Mouse (Mus musculus) limb, embryonic 14.5 days (tissue): ENCODE measurements around the gene Trem2. TPM values are rescaled to one million over a fixed set of nuclear protein-coding genes. Genes with fewer than 3 reads are reported as not detected.
A peak's percentile ranks its signal among the peaks of the same experiment; 100 is the strongest.

Experiments used
- ATAC-seq: fragments of 200-750 bp; cut with Nextera tagmentation; 2 replicates; pipeline ENCODE4 v1.8.0; 2017; ENCODE audit warnings: low read depth, moderate number of reproducible peaks, moderate TSS enrichment; ENCODE audit not compliant: low FRiP score
- DNase-seq: peaks from one replicate; pipeline ENCODE4 v3.0.0-alpha.2; 2015; ENCODE audit warnings: low spot score
- H3K27ac ChIP-seq: fragments of 300-500 bp; sonication (generic); replicated peaks from 2 replicates; pipeline ENCODE4 v1.5.1; 2014; ENCODE audit warnings: low read depth, mild to moderate bottlenecking, low read length, moderate library complexity, mixed read lengths
- H3K27me3 ChIP-seq: fragments of 300-500 bp; sonication (generic); 2 replicates; pipeline ENCODE4 v1.6.1; 2014; ENCODE audit warnings: low read length, mixed read lengths; ENCODE audit not compliant: control insufficient read depth, insufficient read depth
- H3K36me3 ChIP-seq: fragments of 300-500 bp; sonication (generic); 2 replicates; pipeline ENCODE4 v1.6.1; 2014; ENCODE audit warnings: mild to moderate bottlenecking, low read length, moderate library complexity, mixed read lengths; ENCODE audit not compliant: control insufficient read depth, insufficient read depth
- H3K4me1 ChIP-seq: fragments of 300-500 bp; sonication (generic); 2 replicates; pipeline ENCODE4 v1.6.1; 2014; ENCODE audit warnings: antibody characterized with exemption, low read length, mixed read lengths; ENCODE audit not compliant: control insufficient read depth, insufficient read depth
- H3K4me2 ChIP-seq: fragments of 300-500 bp; sonication (generic); replicated peaks from 2 replicates; pipeline ENCODE4 v1.6.1; 2014; ENCODE audit warnings: low read depth, mild to moderate bottlenecking, low read length, moderate library complexity; ENCODE audit not compliant: severe bottlenecking
- H3K4me3 ChIP-seq: fragments of 300-500 bp; sonication (generic); replicated peaks from 2 replicates; pipeline ENCODE4 v1.5.1; 2014; ENCODE audit warnings: low read length
- H3K9ac ChIP-seq: fragments of 300-500 bp; sonication (generic); 2 replicates; pipeline ENCODE4 v1.6.1; 2014; ENCODE audit warnings: mild to moderate bottlenecking, low read depth, low read length, moderate library complexity; ENCODE audit not compliant: severe bottlenecking
- H3K9me3 ChIP-seq: fragments of 300-500 bp; sonication (generic); 2 replicates; pipeline ENCODE4 v1.6.1; 2016; ENCODE audit warnings: low read length; ENCODE audit not compliant: control insufficient read depth
- POLR2A ChIP-seq: fragments of 200-500 bp; IDR thresholded peaks from 2 replicates; pipeline ENCODE4 v1.8.0; 2012; ENCODE audit warnings: inconsistent platforms, mild to moderate bottlenecking, moderate library complexity, borderline replicate concordance; ENCODE audit not compliant: insufficient read depth, insufficient read length; ENCODE audit errors: extremely low read depth
- WGBS: fragments of 180-500 bp; shearing (Covaris S2); extraction: QIAGEN DNeasy Blood & Tissue Kit; methylation state at CpG from one replicate; pipeline ENCODE4 v1.1.7; 2014; 5-methylcytosine and 5-hydroxymethylcytosine counted together
- polyA plus RNA-seq, 2 experiments: library from polyadenylated mRNA; depleted of rRNA in 1 of 2; stranded (reverse) in 1 of 2; unstranded in 1 of 2; fragments of >200 nt; fragmentation: Nextera tagmentation in 1 of 2; extraction: Ambion mirVana in 1 of 2; gene quantifications; 2 replicates each; pipeline versions ENCODE4 v1.2.1 to v1.2.3; 2012 to 2014

Gene Trem2
- polyA plus RNA-seq, 2 experiments, result 8.4 to 10.4 TPM

DNA sequence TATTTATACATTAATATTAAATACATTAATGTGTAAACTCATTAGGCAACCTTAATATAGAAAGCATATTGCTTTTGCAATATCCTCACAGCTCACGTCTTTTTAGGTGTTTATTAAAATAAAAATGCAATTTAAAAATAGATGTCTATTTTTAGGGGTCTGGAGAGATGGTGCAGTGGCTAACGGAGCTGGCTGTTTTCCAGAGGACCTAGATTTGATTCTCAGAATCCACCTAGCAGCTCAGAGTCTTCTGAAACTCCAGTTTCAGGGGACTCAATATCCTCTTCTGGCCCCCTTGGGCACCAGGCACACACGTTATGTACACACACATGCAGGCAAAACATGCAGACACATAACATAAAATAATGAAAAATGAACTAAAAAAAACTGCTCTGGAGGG is 16.1 kb downstream of the Trem2 start:
- Histone ChIP-seq H3K27ac (no peak overlapping the region), H3K36me3 (no peaks in the 10 kb centered on the region), H3K9ac (no peak overlapping the region), H3K4me2 (no peak overlapping the region), H3K27me3 (no peaks in the 10 kb centered on the region), H3K9me3 (no peaks in the 10 kb centered on the region), H3K4me1 (no peaks in the 10 kb centered on the region), H3K4me3 (no peak overlapping the region)
- 63% methylated on average over 3 of the region's 3 CpGs for WGBS
- ATAC-seq (no peak), DNase-seq (no peak)
- no peak for TF ChIP-seq POLR2A

- Histone ChIP-seq H3K4me2 (no peak overlapping the region), H3K9ac (no peak overlapping the region), H3K36me3 (no peaks in the 10 kb centered on the region), H3K9me3 (no peaks in the 10 kb centered on the region), H3K27ac (no peak overlapping the region), H3K27me3 (no peaks in the 10 kb centered on the region), H3K4me1 (no peaks in the 10 kb centered on the region), H3K4me3 (no peak overlapping the region)
- peak; percentile 55 for DNase-seq
- TF ChIP-seq POLR2A, result no peak
- ATAC-seq, result no peak
- 84% methylated on average over 8 of the region's 8 CpGs for WGBS
Measured at GRCm38 (mm10) chr17:48362966-48363365, 16.8 kb downstream of the Trem2 start.

- H3K9ac ChIP-seq, result no peak overlapping the region
- DNase-seq (no peak), ATAC-seq (no peak)
- no peaks in the 10 kb centered on the region for H3K9me3 ChIP-seq
- TF ChIP-seq POLR2A, result no peak
- no peak overlapping the region for H3K4me2 ChIP-seq
- WGBS, result 67% methylated on average over 6 of the region's 6 CpGs
- H3K4me1 ChIP-seq, result no peaks in the 10 kb centered on the region
- no peak overlapping the region for H3K27ac ChIP-seq
- no peaks in the 10 kb centered on the region for H3K27me3 ChIP-seq
- H3K4me3 ChIP-seq, result no peak overlapping the region
- no peaks in the 10 kb centered on the region for H3K36me3 ChIP-seq
Measured at GRCm38 (mm10) chr17:48363421-48363965, 17.3 kb downstream of the Trem2 start.

DNA sequence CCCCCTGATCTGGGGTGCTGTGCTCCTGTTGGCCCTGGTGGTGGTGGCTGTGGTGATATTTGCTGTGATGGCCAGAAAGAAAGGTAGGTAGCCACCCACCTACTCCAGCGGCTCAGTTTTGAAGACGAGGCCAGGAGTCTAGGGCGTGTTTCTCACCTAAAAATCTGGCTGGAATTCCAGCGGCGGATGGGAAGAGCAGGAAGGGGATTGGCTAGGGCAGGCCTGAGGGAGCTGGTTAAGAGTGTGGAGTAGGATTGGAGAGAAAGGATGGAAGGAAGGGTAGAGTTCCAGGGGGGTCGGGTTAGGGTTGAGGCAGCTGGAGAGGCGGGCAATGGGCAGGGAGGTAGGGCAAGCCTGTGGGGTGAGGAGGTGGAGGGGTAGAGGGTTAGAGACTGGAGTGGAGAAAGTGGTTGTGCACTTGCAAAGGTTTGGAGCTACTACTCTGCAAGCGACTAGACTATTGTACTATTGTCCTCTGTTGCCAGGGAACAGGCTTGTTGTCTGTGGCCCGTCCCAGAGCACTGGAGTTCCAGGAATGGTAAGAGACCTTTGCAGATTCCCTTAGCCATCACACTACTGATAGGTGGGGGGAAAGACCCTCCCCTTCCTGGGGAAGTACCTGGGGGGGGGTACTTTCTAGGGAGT is 19.4 kb downstream of the Trem2 start:
- no peaks in the 10 kb centered on the region for H3K36me3 ChIP-seq
- no peaks in the 10 kb centered on the region for H3K4me1 ChIP-seq
- 78% methylated on average over 9 of the region's 9 CpGs for WGBS

DNA sequence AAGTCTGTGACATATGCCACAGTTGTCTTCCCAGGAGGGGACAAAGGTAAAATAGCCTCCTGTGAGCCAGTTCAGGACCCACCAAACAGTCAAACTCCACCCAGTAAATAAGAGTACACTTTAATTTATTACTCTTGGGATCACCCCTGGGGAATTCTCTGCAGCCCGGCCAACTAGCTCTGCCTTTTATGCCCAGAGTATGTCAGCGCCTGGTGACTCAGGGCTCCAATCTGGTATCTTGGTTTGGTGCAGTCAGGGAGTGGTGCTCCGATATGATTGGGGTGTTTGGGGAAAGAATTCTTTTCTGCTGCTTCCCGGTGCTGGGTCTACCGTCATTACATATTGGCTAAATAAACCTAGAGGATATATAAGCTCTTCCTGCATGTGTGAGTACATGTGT is 20.6 kb downstream of the Trem2 start:
- H3K9me3 ChIP-seq, result no peaks in the 10 kb centered on the region
- no peaks in the 10 kb centered on the region for H3K4me1 ChIP-seq
- H3K36me3 ChIP-seq, result no peaks in the 10 kb centered on the region
- H3K27ac ChIP-seq, result no peak overlapping the region
- ATAC-seq (no peak), DNase-seq (no peak)
- H3K27me3 ChIP-seq, result no peaks in the 10 kb centered on the region
- no peak overlapping the region for H3K4me3 ChIP-seq
- H3K9ac ChIP-seq, result no peak overlapping the region
- TF ChIP-seq POLR2A, result no peak
- H3K4me2 ChIP-seq, result no peak overlapping the region
- WGBS, result 78% methylated on average over 5 of the region's 5 CpGs

More for the DNA sequence above, 19.4 kb downstream of the Trem2 start:
- Histone ChIP-seq H3K27ac (no peak overlapping the region), H3K27me3 (no peaks in the 10 kb centered on the region), H3K4me3 (no peak overlapping the region), H3K9ac (no peak overlapping the region), H3K4me2 (no peak overlapping the region), H3K9me3 (no peaks in the 10 kb centered on the region)
- no peak for TF ChIP-seq POLR2A
- DNase-seq (no peak), ATAC-seq (no peak)
